ENCODE assay signal across 8 mouse cellular contexts in the genomic region with DNA sequence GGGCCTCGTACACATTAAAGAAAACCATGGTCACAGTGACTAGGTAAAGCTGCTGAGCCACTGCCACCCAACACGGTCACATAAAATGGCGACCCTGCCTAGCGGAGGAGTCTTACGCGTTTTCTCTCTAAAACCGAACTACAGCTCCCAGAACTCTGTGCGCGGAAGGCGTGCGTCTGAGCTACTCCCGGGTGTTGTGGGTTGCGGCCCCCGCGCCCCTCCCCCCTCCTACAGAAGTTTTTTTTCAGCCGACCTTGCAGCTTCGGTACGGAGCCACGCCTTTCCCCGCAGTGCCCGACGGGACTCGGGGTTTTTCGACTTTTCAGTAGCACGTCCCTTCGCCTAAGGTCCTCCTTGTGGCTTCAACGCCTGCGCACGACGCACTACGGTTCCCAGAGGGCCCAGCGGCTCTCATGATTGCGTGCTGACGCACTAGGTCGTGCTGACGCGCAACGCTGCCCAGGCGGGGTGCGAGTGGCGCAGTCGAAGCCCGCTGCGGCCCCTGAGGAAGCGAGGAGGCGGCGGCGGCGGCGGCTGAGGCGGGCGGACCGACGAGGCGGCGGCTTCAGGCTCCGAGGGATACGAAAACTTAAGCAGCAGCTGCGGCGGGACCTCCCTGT. TPM values are rescaled to one million over a fixed set of nuclear protein-coding genes. Genes with fewer than 3 reads are reported as not detected.
DNase-seq lines count a peak whose midpoint lies in the region; ATAC-seq and TF ChIP-seq lines count a peak whose summit lies in the region.

No protein-coding gene starts in this region.

- under 1% methylated on average over 60 of the region's 60 CpGs for WGBS in forebrain, embryonic 15.5 days
- WGBS in lung, adult 2 months, result 1% methylated on average over 60 of the region's 60 CpGs

- peaks cover 0 to 4% of the 10 kb centered on the region in 2 experiments; a peak in 2 of 4 replicates for H3K4me1 ChIP-seq in ES-E14 (ENCODE audit: control insufficient read depth in 2 of 2, insufficient read depth in 2 of 2, low read length in 2 of 2, poor library complexity in 1 of 2)
- peaks cover 34% of the 10 kb centered on the region for H3K4me1 ChIP-seq in forebrain, embryonic 15.5 days
- H3K4me1 ChIP-seq in lung, adult 2 months (ENCODE audit: control insufficient read depth, insufficient read depth, low read length), result peaks cover 16% of the 10 kb centered on the region

- peak overlapping the region; percentile 96 for H3K9ac ChIP-seq in ES-E14 (ENCODE audit: insufficient read depth, low read depth, low read length, poor library complexity, severe bottlenecking)
- peak overlapping the region; percentile 92 for H3K9ac ChIP-seq in forebrain, embryonic 15.5 days (replicated peaks)

- H3K4me2 ChIP-seq in forebrain, embryonic 15.5 days (replicated peaks), result peak overlapping the region; percentile 77

- intact Hi-C loops in heart, postnatal 25 days (cut with DNase I), result no loop called here

- in situ Hi-C loops in ES-E14 (cut with MboI; ENCODE audit: low sequenced_read_pairs in 2 of 2, unreplicated experiment in 2 of 2), result no loop called here

- peaks cover 2% of the 10 kb centered on the region for H3K36me3 ChIP-seq in ES-E14 (ENCODE audit: control insufficient read depth, insufficient read depth, low read length, poor library complexity, severe bottlenecking)
- H3K36me3 ChIP-seq in forebrain, embryonic 15.5 days, result peaks cover 3% of the 10 kb centered on the region

- H3K27me3 ChIP-seq in forebrain, embryonic 15.5 days, result no peaks in the 10 kb centered on the region

- DNase-seq in ES-E14 (ENCODE audit: low read depth, low spot score), result peak; percentile 97
- DNase-seq in cerebellum, adult 11-12 months, result peak; percentile 99
- DNase-seq in heart, postnatal 25 days (ENCODE audit: low spot score), result peak; percentile 97
- peak; percentile 98 to 99 for DNase-seq in layer of hippocampus, adult 18-20 months (ENCODE audit: low spot score in 2 of 2)
- DNase-seq in lung, adult 2 months, result peak; percentile 94
- DNase-seq in thymus, adult 18-20 months, result peak; percentile 98 to 99

- peak overlapping the region; percentile 79 to 95 for H3K4me3 ChIP-seq in ES-E14 (ENCODE audit: insufficient read depth in 1 of 2, low read depth in 1 of 2, low read length in 2 of 2, poor library complexity in 1 of 2, severe bottlenecking in 1 of 2)
- H3K4me3 ChIP-seq in forebrain, embryonic 15.5 days, result peak overlapping the region; percentile 95
- H3K4me3 ChIP-seq in lung, adult 2 months (replicated peaks; ENCODE audit: extremely low read depth, low read depth, low read length), result peak overlapping the region; percentile 89

- TF ChIP-seq CTCF in lung, adult 2 months (IDR thresholded peaks at IDR 0.05; ENCODE audit: insufficient read depth, low read length), result no peak

- peak overlapping the region; percentile 93 for H3K27ac ChIP-seq in ES-E14 (ENCODE audit: insufficient read depth, low read depth, low read length, poor library complexity, severe bottlenecking)
- peak overlapping the region; percentile 97 for H3K27ac ChIP-seq in forebrain, embryonic 15.5 days (replicated peaks)

- TF ChIP-seq POLR2A in lung, adult 2 months (IDR thresholded peaks at IDR 0.05; ENCODE audit: borderline replicate concordance, extremely low read depth, low read depth, low read length), result peak; percentile 96

- H3K9me3 ChIP-seq in ES-E14 (ENCODE audit: control insufficient read depth, insufficient read depth, low read depth, low read length), result no peaks in the 10 kb centered on the region
- H3K9me3 ChIP-seq in forebrain, embryonic 15.5 days, result no peaks in the 10 kb centered on the region

- ATAC-seq in forebrain, embryonic 15.5 days (replicated peaks), result peak; percentile 99
- peak; percentile 93 for ATAC-seq in neutrophil, adult 5-6 weeks (ENCODE audit: extremely low read depth, insufficient number of reproducible peaks, low FRiP score, poor library complexity, severe bottlenecking)

TF ChIP-seq in ES-E14, 5 proteins besides CTCF, POLR2A, EP300 and RAD21:
- TF ChIP-seq HCFC1 (IDR thresholded peaks at IDR 0.05; ENCODE audit: borderline replicate concordance, insufficient read depth, low read length), result peak; percentile 93
- TF ChIP-seq MAFK (IDR thresholded peaks at IDR 0.05; ENCODE audit: insufficient read depth, low read depth, low read length), result 0 out of 2 replicates have a peak, but pooled peaks have one; percentile 49
- TF ChIP-seq ZC3H11A (IDR thresholded peaks at IDR 0.05; ENCODE audit: borderline replicate concordance, low read depth, low read length), result 0 out of 2 replicates have a peak, but pooled peaks have one; percentile 0
- peak; percentile 66; the same call in 1 of the 2 replicates for TF ChIP-seq CHD2 (IDR thresholded peaks at IDR 0.05; ENCODE audit: low read depth, low read length)
- TF ChIP-seq ZNF384 (IDR thresholded peaks at IDR 0.05; ENCODE audit: low read depth, low read length), result peak; percentile 97

RNA-seq across cellular contexts. Expression of a gene that starts 12.5 kb away (rescaled TPM):
- total RNA-seq in ES-E14 (2012; rRNA removed), result 192 and 230 TPM in 2 replicates
- polyA plus RNA-seq in forebrain, embryonic 15.5 days (2015; fragmentation: Nextera tagmentation; extraction: Ambion mirVana), result 562 and 569 TPM in 2 replicates
- total RNA-seq in heart, postnatal 25 days (2021), result 100 to 1,000 TPM; 157 to 162 TPM
- 100 to 1,000 TPM; 509 to 565 TPM for total RNA-seq in layer of hippocampus, adult 18-20 months (2021)
- polyA plus RNA-seq in lung, adult 2 months (2012; rRNA removed), result 538 and 681 TPM in 2 replicates
- total RNA-seq in neutrophil, adult 5-6 weeks (2017), result 281 and 303 TPM in 2 replicates

RNA-seq across cellular contexts. Expression of a gene that starts 17.0 kb away (rescaled TPM):
- 8.0 and 10.8 TPM in 2 replicates for total RNA-seq in ES-E14 (2012; rRNA removed)
- 30.7 and 31.9 TPM in 2 replicates for polyA plus RNA-seq in forebrain, embryonic 15.5 days (2015; fragmentation: Nextera tagmentation; extraction: Ambion mirVana)
- 1 to 10 TPM in 1 of 2 experiments, under 1 TPM in 1; 0.88 to 1.6 TPM for total RNA-seq in heart, postnatal 25 days (2021)
- 1 to 10 TPM; 8.6 to 8.7 TPM for total RNA-seq in layer of hippocampus, adult 18-20 months (2021)
- 8.0 and 8.8 TPM in 2 replicates for polyA plus RNA-seq in lung, adult 2 months (2012; rRNA removed)
- total RNA-seq in neutrophil, adult 5-6 weeks (2017), result not detected in 2 replicates

RNA-seq across cellular contexts. Expression of a gene that starts 26.1 kb away (rescaled TPM):
- total RNA-seq in ES-E14 (2012; rRNA removed), result 651 and 726 TPM in 2 replicates
- polyA plus RNA-seq in forebrain, embryonic 15.5 days (2015; fragmentation: Nextera tagmentation; extraction: Ambion mirVana), result 1,149 and 1,206 TPM in 2 replicates
- 100 to 1,000 TPM; 353 to 372 TPM for total RNA-seq in heart, postnatal 25 days (2021)
- total RNA-seq in layer of hippocampus, adult 18-20 months (2021), result 100 to 1,000 TPM; 355 to 375 TPM
- 470 and 498 TPM in 2 replicates for polyA plus RNA-seq in lung, adult 2 months (2012; rRNA removed)
- total RNA-seq in neutrophil, adult 5-6 weeks (2017), result 93.3 and 94.9 TPM in 2 replicates

RNA-seq across cellular contexts. Expression of a gene that starts 31.5 kb away (rescaled TPM):
- total RNA-seq in ES-E14 (2012; rRNA removed), result 31.6 and 35.1 TPM in 2 replicates
- 162 and 164 TPM in 2 replicates for polyA plus RNA-seq in forebrain, embryonic 15.5 days (2015; fragmentation: Nextera tagmentation; extraction: Ambion mirVana)
- total RNA-seq in heart, postnatal 25 days (2021), result 10 to 100 TPM; 29.7 to 33.2 TPM
- total RNA-seq in layer of hippocampus, adult 18-20 months (2021), result 100 to 1,000 TPM; 390 to 405 TPM
- polyA plus RNA-seq in lung, adult 2 months (2012; rRNA removed), result 37.1 and 39.1 TPM in 2 replicates
- 16.8 and 18.3 TPM in 2 replicates for total RNA-seq in neutrophil, adult 5-6 weeks (2017)

RNA-seq across cellular contexts. Expression of a gene that starts 33.0 kb away (rescaled TPM):
- 0.45 and 0.95 TPM in 2 replicates for total RNA-seq in ES-E14 (2012; rRNA removed)
- not detected in 2 replicates for polyA plus RNA-seq in forebrain, embryonic 15.5 days (2015; fragmentation: Nextera tagmentation; extraction: Ambion mirVana)
- not detected for total RNA-seq in heart, postnatal 25 days (2021)
- under 1 TPM in 1 of 2 experiments, not detected in 1; 0.41 TPM for total RNA-seq in layer of hippocampus, adult 18-20 months (2021)
- polyA plus RNA-seq in lung, adult 2 months (2012; rRNA removed), result not detected in 2 replicates
- not detected in 2 replicates for total RNA-seq in neutrophil, adult 5-6 weeks (2017)

Comparison
In these comparisons a context has a peak if more than half of its experiments do, and no peak if none do; other contexts are left out.
1. Peak in every context shown above with its lines: DNase-seq, ATAC-seq, H3K4me3 ChIP-seq and H3K27ac ChIP-seq.